Mouse (Mus musculus) neural tube, embryonic 12.5 days (tissue): Measurements from ENCODE around the gene Pigu. TPM values are rescaled to one million over a fixed set of nuclear protein-coding genes. Genes with fewer than 3 reads are reported as not detected.

ENCODE experiments used
- ATAC-seq: fragments of 200-750 bp; cut with Nextera tagmentation; 2 replicates; pipeline ENCODE4 v1.8.0; 2017; ENCODE audit warnings: low read depth, mild to moderate bottlenecking, moderate TSS enrichment, moderate library complexity; ENCODE audit not compliant: low FRiP score
- H3K27ac ChIP-seq: fragments of 300-500 bp; sonication (generic); 2 replicates; pipeline ENCODE4 v1.5.1; 2016
- H3K27me3 ChIP-seq: fragments of 300-500 bp; sonication (generic); replicated peaks from 2 replicates; pipeline ENCODE4 v1.6.1; 2016; ENCODE audit warnings: mild to moderate bottlenecking
- H3K36me3 ChIP-seq: fragments of 300-500 bp; sonication (generic); 2 replicates; pipeline ENCODE4 v1.6.1; 2016; ENCODE audit warnings: mild to moderate bottlenecking
- H3K4me1 ChIP-seq: fragments of 300-500 bp; sonication (generic); 2 replicates; pipeline ENCODE4 v1.6.1; 2016
- H3K4me2 ChIP-seq: fragments of 300-500 bp; sonication (generic); replicated peaks from 2 replicates; pipeline ENCODE4 v1.6.1; 2016; ENCODE audit warnings: mild to moderate bottlenecking
- H3K4me3 ChIP-seq: fragments of 300-500 bp; sonication (generic); 2 replicates; pipeline ENCODE4 v1.5.1; 2016
- H3K9ac ChIP-seq: fragments of 300-500 bp; sonication (generic); 2 replicates; pipeline ENCODE4 v1.6.1; 2016; ENCODE audit warnings: mild to moderate bottlenecking
- H3K9me3 ChIP-seq: fragments of 300-500 bp; sonication (generic); 2 replicates; pipeline ENCODE4 v1.6.1; 2016; ENCODE audit warnings: mild to moderate bottlenecking
- WGBS: fragments of 180-500 bp; shearing (Covaris S2); methylation state at CpG from one replicate; pipeline ENCODE4 v1.1.7; 2016; 5-methylcytosine and 5-hydroxymethylcytosine counted together
- polyA plus RNA-seq: library from polyadenylated mRNA; unstranded; fragments of >200 nt; fragmentation: Nextera tagmentation; extraction: Ambion mirVana; gene quantifications from 2 replicates; pipeline ENCODE4 v1.2.1, GENCODE M21; 2016

The Pigu gene
- polyA plus RNA-seq, 1 experiment from 2014 or later, result 44.5 TPM

- ATAC-seq, result no peak
These were observed 78.1 kb downstream of the Pigu start for GRCm38 (mm10) chr2:155279163-155279562.

GRCm38 (mm10) chr2:155278361-155278760 lies 78.9 kb downstream of the Pigu start:
- 91% methylated on average over 7 of the region's 7 CpGs for WGBS
- H3K4me2 ChIP-seq, result no peak overlapping the region
- peaks cover 9% of the 10 kb centered on the region for H3K36me3 ChIP-seq

More at GRCm38 (mm10) chr2:155279163-155279562, 78.1 kb downstream of the Pigu start:
- Histone ChIP-seq H3K4me2 (no peak overlapping the region), H3K4me3 (no peak overlapping the region), H3K27ac (no peak overlapping the region), H3K9me3 (no peaks in the 10 kb centered on the region), H3K36me3 (peaks cover 16% of the 10 kb centered on the region), H3K27me3 (no peaks in the 10 kb centered on the region), H3K9ac (no peak overlapping the region), H3K4me1 (peaks cover 15% of the 10 kb centered on the region)
- WGBS, result 91% methylated on average over 4 of the region's 4 CpGs

GRCm38 (mm10) chr2:155277721-155278120 lies 79.5 kb downstream of the Pigu start:
- Histone ChIP-seq H3K27ac (no peak overlapping the region), H3K9me3 (no peaks in the 10 kb centered on the region), H3K9ac (peak overlapping the region; percentile 87; the same call in 1 of the 2 replicates), H3K27me3 (no peaks in the 10 kb centered on the region), H3K4me3 (peak overlapping the region; percentile 87; the same call in 1 of the 2 replicates), H3K4me2 (peak overlapping the region; percentile 84), H3K36me3 (peaks cover 9% of the 10 kb centered on the region), H3K4me1 (peaks cover 15% of the 10 kb centered on the region)
- ATAC-seq, result no peak
- WGBS, result 85% methylated on average over 2 of the region's 2 CpGs

More at GRCm38 (mm10) chr2:155278361-155278760, 78.9 kb downstream of the Pigu start:
- H3K27me3 ChIP-seq, result no peaks in the 10 kb centered on the region
- no peak overlapping the region for H3K4me3 ChIP-seq
- no peak overlapping the region for H3K9ac ChIP-seq
- ATAC-seq, result no peak
- H3K4me1 ChIP-seq, result peaks cover 15% of the 10 kb centered on the region
- no peak overlapping the region for H3K27ac ChIP-seq
- H3K9me3 ChIP-seq, result no peaks in the 10 kb centered on the region

GRCm38 (mm10) chr2:155276621-155277175 lies 80.5 kb downstream of the Pigu start:
- Histone ChIP-seq H3K9me3 (no peaks in the 10 kb centered on the region), H3K27me3 (no peaks in the 10 kb centered on the region), H3K36me3 (peaks cover 9% of the 10 kb centered on the region), H3K4me2 (peak overlapping the region; percentile 84), H3K27ac (peak overlapping the region; percentile 53; the same call in 1 of the 2 replicates), H3K9ac (peak overlapping the region; percentile 87), H3K4me1 (peaks cover 15% of the 10 kb centered on the region), H3K4me3 (peak overlapping the region; percentile 87)
- under 1% methylated on average over 46 of the region's 49 CpGs for WGBS
- ATAC-seq, result peak; percentile 79

- H3K9me3 ChIP-seq, result no peaks in the 10 kb centered on the region
- peak within 1 kb of the TSS; percentile 87 for H3K4me3 ChIP-seq
- H3K9ac ChIP-seq, result peak within 1 kb of the TSS; percentile 87
- no peaks in the 10 kb centered on the region for H3K27me3 ChIP-seq
- 1% methylated on average over 47 of the region's 47 CpGs for WGBS
- peak within 1 kb of the TSS; percentile 53; the same call in 1 of the 2 replicates for H3K27ac ChIP-seq
- H3K36me3 ChIP-seq, result peaks cover 9% of the 10 kb centered on the region
- H3K4me1 ChIP-seq, result peaks cover 15% of the 10 kb centered on the region
- H3K4me2 ChIP-seq, result peak within 1 kb of the TSS; percentile 84
- peak; percentile 92 for ATAC-seq
These were observed 81.0 kb downstream of the Pigu start, which contains the start of gene Map1lc3a for GRCm38 (mm10) chr2:155276195-155276594. Gene Map1lc3a, plus strand, starts transcription at chr2:155276297.

GRCm38 (mm10) chr2:155273603-155274002 lies 83.6 kb downstream of the Pigu start:
- Histone ChIP-seq H3K9ac (no peak overlapping the region), H3K9me3 (no peaks in the 10 kb centered on the region), H3K27me3 (no peaks in the 10 kb centered on the region), H3K27ac (no peak overlapping the region), H3K4me2 (no peak overlapping the region), H3K4me1 (peaks cover 15% of the 10 kb centered on the region), H3K4me3 (no peak overlapping the region), H3K36me3 (peaks cover 9% of the 10 kb centered on the region)
- 89% methylated on average over 8 of the region's 8 CpGs for WGBS
- no peak for ATAC-seq

- no peak for ATAC-seq
- H3K4me1 ChIP-seq, result peaks cover 12% of the 10 kb centered on the region
- no peak overlapping the region for H3K27ac ChIP-seq
- no peaks in the 10 kb centered on the region for H3K9me3 ChIP-seq
- no peaks in the 10 kb centered on the region for H3K36me3 ChIP-seq
- no peak overlapping the region for H3K4me2 ChIP-seq
- 82% methylated on average over 10 of the region's 10 CpGs for WGBS
- H3K4me3 ChIP-seq, result no peak overlapping the region
- H3K27me3 ChIP-seq, result no peaks in the 10 kb centered on the region
- no peak overlapping the region for H3K9ac ChIP-seq
These were observed 84.6 kb downstream of the Pigu start for GRCm38 (mm10) chr2:155272396-155273170.

- Histone ChIP-seq H3K4me1 (peaks cover 6% of the 10 kb centered on the region), H3K36me3 (no peaks in the 10 kb centered on the region), H3K9me3 (no peaks in the 10 kb centered on the region), H3K27me3 (no peaks in the 10 kb centered on the region), H3K27ac (no peak overlapping the region), H3K4me3 (no peak overlapping the region), H3K4me2 (no peak overlapping the region), H3K9ac (no peak overlapping the region)
- no peak for ATAC-seq
- 85% methylated on average over 6 of the region's 6 CpGs for WGBS
These were observed 85.3 kb downstream of the Pigu start for GRCm38 (mm10) chr2:155271957-155272356.

- Histone ChIP-seq H3K27ac (no peak overlapping the region), H3K4me1 (no peaks in the 10 kb centered on the region), H3K4me2 (no peak overlapping the region), H3K36me3 (no peaks in the 10 kb centered on the region), H3K9me3 (no peaks in the 10 kb centered on the region), H3K9ac (no peak overlapping the region), H3K27me3 (no peaks in the 10 kb centered on the region), H3K4me3 (no peak overlapping the region)
- no peak for ATAC-seq
- WGBS, result 89% methylated on average over 5 of the region's 5 CpGs
These were observed 90.3 kb downstream of the Pigu start for GRCm38 (mm10) chr2:155266896-155267295.

- Histone ChIP-seq H3K36me3 (no peaks in the 10 kb centered on the region), H3K4me1 (no peaks in the 10 kb centered on the region), H3K4me3 (no peak overlapping the region), H3K9ac (no peak overlapping the region), H3K27me3 (no peaks in the 10 kb centered on the region), H3K9me3 (no peaks in the 10 kb centered on the region), H3K4me2 (no peak overlapping the region), H3K27ac (no peak overlapping the region)
- WGBS, result 93% methylated on average over 6 of the region's 6 CpGs
- no peak for ATAC-seq
These were observed 91.7 kb downstream of the Pigu start for GRCm38 (mm10) chr2:155265526-155265925.

GRCm38 (mm10) chr2:155249588-155249987 lies 107.6 kb downstream of the Pigu start:
- ATAC-seq, result no peak
- Histone ChIP-seq H3K27ac (no peak overlapping the region), H3K36me3 (peaks cover 70% of the 10 kb centered on the region), H3K27me3 (no peaks in the 10 kb centered on the region), H3K4me3 (no peak overlapping the region), H3K9ac (no peak overlapping the region), H3K9me3 (no peaks in the 10 kb centered on the region), H3K4me2 (no peak overlapping the region), H3K4me1 (no peaks in the 10 kb centered on the region)
- WGBS, result 95% methylated on average over 5 of the region's 5 CpGs

GRCm38 (mm10) chr2:155248718-155249117 lies 108.5 kb downstream of the Pigu start:
- no peak overlapping the region for H3K4me3 ChIP-seq
- H3K27ac ChIP-seq, result no peak overlapping the region
- H3K9me3 ChIP-seq, result no peaks in the 10 kb centered on the region
- H3K36me3 ChIP-seq, result peaks cover 78% of the 10 kb centered on the region
- no peak for ATAC-seq
- no peak overlapping the region for H3K9ac ChIP-seq
- WGBS, result 76% methylated on average over 2 of the region's 2 CpGs
- no peak overlapping the region for H3K4me2 ChIP-seq
- no peaks in the 10 kb centered on the region for H3K4me1 ChIP-seq
- no peaks in the 10 kb centered on the region for H3K27me3 ChIP-seq
